Mouse (Mus musculus) frontal cortex, postnatal 14 days (tissue): ENCODE measurements at regions not wholly inside any gene's neighbourhood (a gene's known extent, or its start where the extent isn't known, plus 50 kb on each side); places are given as distances from the start of the nearest gene placed in this dataset.

Experiments
- DNase-seq, 2 experiments: peaks; one replicate each; pipeline ENCODE4 v3.0.0; 2022; ENCODE audit warnings: low spot score in 2 of 2

- no peak for DNase-seq
These were observed 538.6 kb downstream of the Ptprc start for GRCm38 (mm10) chr1:137636947-137637346.

DNA sequence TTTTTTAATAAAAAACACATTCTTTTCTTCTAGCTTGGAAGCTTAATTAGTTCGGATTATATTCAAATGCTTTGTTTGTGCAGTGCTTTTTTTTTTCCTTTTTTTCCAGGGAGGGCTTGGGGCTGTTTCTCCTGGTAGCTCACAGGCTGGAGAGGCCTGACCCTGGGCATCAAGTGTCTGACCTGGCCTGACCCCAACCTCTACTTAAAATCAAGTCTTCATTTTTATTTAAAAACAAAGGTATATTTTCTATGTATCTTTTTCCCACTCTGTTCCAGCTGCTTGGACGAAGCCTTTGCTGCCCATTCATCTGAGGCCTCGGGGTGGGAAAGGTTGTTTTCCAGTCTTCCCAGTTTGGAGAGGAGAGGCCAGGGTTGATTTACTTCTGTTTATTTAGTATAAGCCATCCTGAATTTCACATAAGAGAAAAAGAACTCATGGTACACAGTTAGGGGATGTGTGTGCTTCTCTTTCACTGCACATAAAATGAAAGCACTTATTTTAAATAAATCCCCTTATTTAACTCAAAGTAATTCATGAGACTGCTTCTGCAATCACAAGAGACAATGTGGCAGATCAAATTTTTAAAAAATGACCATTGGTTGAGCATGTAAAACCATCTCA is 539.1 kb downstream of the Ptprc start:
- DNase-seq: no peak

GRCm38 (mm10) chr1:137635781-137636180 is 539.7 kb downstream of the Ptprc start:
- DNase-seq: no peak

GRCm38 (mm10) chr1:137631546-137631945 is 544.0 kb downstream of the Ptprc start:
- no peak for DNase-seq

- no peak for DNase-seq
These were observed 554.8 kb downstream of the Ptprc start for GRCm38 (mm10) chr1:137620672-137621071.

DNA sequence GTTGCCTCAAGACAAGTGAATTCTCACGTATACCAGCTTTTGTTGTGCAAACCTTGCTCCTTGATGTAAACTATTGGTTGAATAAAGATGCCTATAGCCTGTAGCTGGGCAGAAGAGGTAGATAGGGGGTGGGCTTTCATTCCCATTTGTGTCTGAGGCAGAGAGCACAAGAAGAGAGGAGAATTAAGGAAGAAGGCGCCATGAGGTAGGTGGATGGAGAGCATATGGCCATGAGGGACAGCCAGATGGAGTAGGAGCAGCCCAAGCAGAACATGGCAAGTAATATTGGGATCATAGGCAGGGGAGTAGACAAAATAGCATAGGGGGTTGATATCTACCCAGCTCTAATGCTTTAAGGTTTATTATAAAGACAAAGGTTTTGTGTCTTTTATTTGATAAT is 557.3 kb downstream of the Ptprc start:
- DNase-seq: no peak

- peak; percentile 17 to 43 for DNase-seq
These were observed 558.0 kb downstream of the Ptprc start for GRCm38 (mm10) chr1:137617513-137617912.

- DNase-seq: no peak
These were observed 568.8 kb downstream of the Ptprc start for GRCm38 (mm10) chr1:137606716-137607115.

DNA sequence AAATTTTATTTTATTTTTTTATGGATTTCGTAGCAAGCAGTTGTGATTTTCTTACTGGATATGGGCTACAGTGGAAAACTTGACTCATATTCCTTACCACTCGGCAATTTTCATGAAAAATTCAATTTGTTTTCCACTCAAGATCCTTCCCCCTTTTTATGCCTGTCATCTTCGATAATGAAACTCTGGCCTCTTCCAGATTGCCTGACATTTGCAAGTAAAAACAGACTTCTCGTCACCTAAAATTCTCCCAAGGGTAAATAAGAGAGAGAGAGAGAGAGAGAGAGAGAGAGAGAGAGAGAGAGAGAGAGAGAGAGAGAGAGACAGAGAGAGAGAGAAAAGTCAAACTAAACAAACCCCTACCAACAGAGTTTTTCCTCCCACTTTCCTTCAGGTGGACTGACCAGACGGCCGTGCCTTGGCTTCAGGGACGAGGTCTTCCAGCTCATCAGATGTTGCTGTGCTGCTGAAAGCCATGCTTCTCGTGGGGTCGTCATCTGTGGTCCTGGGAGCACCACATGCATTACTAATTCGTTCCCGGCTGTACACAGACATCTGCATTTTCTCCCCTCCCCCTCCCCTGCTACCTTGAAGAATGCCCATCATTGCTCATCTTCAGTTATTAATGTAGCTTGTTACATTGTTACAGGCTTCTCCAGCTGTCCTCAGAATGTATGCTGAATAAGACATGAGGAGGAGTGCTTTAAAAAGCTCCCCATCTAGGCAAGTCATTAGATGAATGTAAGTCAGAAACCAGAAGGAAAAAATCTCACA is 569.4 kb downstream of the Ptprc start:
- no peak for DNase-seq

DNA sequence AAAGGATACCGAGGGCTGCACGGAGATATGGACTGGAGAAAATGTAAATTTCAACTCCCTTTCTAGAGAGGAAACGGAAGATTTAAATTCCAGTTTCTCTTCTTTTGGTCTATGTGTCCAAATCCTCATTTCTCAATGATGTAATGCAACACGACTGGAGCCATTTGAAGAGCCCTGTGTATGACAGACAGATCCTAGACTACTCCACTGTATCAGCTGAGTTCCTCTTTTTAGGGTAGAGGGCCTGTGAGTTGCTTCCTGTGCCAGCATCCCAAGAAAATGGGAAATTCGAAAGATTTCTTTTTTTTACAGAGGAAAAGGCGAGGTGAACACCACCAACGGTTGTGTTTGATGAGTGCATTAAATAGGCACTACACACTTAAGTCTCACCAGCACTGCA is 581.8 kb downstream of the Ptprc start:
- DNase-seq: no peak

DNA sequence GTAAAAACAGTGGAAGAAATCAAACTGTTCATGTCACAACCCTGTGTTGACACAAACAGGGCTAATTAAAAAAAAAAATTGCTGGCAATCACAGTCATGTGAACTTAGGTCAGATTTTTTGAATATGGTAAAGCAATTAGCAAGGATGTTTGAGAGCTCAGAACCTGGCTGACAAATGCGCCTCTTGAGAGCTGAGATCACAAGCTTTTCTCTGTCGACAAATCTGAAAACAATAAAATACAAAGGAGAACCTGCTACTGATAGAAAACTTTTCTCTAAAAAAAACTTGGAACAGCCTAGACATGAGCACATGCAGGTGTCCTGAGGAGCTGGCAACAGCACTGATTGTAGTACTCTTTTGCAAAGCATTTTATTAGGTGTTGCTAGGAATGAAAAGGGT is 583.6 kb downstream of the Ptprc start:
- DNase-seq: no peak

- no peak for DNase-seq
These were observed 584.2 kb downstream of the Ptprc start for GRCm38 (mm10) chr1:137591295-137591694.

DNA sequence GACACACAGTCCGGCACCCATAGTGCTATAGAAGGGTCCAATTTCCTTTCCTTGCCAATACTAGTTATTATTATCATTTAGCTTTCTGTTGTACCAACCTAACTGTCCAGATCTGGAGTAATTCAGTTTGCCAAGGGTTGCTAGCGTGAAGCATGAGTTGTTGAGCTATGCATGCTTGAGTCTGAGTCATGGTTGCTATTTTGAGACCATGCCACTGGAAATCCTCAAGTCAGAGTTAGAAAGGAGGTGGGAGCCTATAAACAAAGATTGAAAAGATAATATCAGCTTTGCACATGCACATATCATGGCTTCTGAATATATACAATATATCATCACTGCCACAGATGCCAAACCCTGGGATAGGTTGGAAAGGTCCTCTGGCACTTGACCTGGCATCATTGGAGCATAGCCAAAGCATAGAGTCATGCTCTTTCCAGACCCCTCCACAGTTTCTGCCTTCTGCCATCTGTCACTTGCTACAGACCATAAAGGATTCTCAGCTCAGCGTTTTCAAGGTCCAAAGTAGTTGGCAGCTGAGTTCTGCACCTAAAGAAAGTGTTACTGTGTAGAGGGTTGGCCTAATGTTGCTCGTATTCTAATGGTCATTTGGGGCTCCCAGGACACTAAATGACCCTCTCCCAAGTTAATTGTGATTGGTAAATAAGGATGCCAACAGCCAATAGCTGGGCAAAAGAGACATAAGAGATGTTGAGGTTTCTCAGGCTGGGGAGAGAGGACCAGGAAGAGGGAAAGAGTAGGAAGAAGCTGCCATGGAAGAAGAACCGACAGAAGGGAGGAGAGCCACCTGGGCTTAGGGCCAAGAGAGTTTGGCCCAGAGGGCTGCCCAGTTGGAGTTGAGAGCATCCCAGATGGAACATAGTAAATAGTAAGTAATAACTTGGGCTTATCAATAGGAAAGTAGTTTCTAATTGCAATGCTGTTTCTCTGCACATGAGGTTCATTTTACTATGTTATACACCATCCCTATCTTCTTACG is 586.9 kb downstream of the Ptprc start:
- no peak for DNase-seq

DNA sequence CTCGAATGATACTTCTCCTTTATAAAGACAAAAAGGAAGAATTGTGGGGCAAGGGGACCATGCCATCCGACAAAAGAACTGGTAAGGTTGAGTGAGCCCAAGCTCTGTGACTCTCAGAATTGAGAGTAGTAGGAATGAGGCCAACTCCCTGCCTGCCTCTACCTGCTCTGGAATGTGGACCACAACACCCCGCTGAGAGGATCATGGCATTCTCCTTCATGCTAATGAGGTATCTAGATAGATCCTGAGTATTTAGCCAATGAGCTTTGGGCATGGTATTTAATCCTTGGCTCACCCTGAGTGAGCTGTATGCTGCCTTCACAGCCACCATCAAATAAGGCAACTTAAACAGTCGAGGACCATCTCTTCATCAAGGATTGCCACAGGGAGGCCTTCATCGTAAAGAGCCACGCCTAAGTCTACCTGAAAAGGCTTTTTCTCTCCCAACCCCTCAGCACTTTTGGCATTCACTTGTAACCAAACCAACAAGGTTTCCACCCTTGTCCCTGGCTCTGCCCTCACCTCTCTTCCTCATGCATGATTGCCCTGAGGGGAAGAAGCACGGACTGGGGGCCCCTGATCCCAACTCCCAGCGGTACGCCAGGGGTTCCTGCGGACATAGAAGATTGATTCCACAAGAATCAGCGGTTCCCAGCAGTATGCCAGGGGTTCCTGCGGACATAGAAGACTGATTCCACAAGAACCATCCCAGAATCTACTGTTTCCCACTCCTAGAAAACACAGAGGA is 587.9 kb downstream of the Ptprc start:
- no peak for DNase-seq

- no peak for DNase-seq
These were observed 590.8 kb downstream of the Ptprc start for GRCm38 (mm10) chr1:137584696-137585095.

GRCm38 (mm10) chr1:137584104-137584675 is 591.3 kb downstream of the Ptprc start:
- no peak for DNase-seq

- no peak for DNase-seq
These were observed 597.9 kb downstream of the Ptprc start for GRCm38 (mm10) chr1:137577639-137578038.

DNA sequence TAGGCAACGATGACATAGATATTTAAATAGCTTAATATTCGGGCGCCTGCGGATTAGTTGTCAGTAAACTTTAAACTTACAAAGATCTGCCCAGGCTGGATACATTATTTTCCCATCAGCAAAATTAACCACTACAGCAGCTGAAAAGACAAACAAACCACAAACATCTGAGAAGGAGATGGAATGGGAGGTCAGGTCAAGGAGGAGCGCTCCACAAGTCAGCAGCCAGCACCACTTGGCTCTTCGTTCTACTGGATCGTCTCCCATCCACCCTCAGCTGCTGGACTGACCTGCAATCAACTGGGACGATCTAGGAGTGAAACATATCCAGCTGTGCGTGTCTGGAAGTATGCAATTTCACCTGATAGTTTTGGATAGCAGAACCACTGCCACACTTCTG is 599.3 kb downstream of the Ptprc start:
- DNase-seq: no peak

- DNase-seq: no peak
These were observed 600.1 kb downstream of the Ptprc start for GRCm38 (mm10) chr1:137575380-137575779.

- no peak for DNase-seq
These were observed 603.3 kb downstream of the Ptprc start for GRCm38 (mm10) chr1:137571905-137572865.
